Mouse (Mus musculus) mesoderm, embryonic 11.5 days (tissue): ENCODE data around the gene Smlr1.

Source experiments
- DNase-seq: peaks from one replicate; pipeline ENCODE4 v3.0.0-alpha.2; 2012; ENCODE audit warnings: low read depth, low spot score

Gene Smlr1

GRCm38 (mm10) chr10:25499323-25500071 is 36.6 kb downstream of the Smlr1 start:
- DNase-seq: no peak

- peak; percentile 53 for DNase-seq
These were observed 47.6 kb downstream of the Smlr1 start for GRCm38 (mm10) chr10:25488456-25488855.

GRCm38 (mm10) chr10:25482791-25483190 is 53.3 kb downstream of the Smlr1 start:
- DNase-seq: no peak

GRCm38 (mm10) chr10:25479716-25480115 is 56.4 kb downstream of the Smlr1 start:
- DNase-seq: no peak
